Mouse (Mus musculus) liver, embryonic 11.5 days (tissue): ENCODE results near the gene Pik3ip1. TPM values are rescaled to one million over a fixed set of nuclear protein-coding genes. Genes with fewer than 3 reads are reported as not detected.

Experiments used
- ATAC-seq: fragments of 200-750 bp; cut with Nextera tagmentation; replicated peaks from 2 replicates; pipeline ENCODE4 v1.8.0; 2017; ENCODE audit warnings: moderate number of reproducible peaks, mild to moderate bottlenecking, moderate TSS enrichment, moderate library complexity; ENCODE audit not compliant: low FRiP score
- DNase-seq: peaks from one replicate; pipeline ENCODE4 v3.0.0-alpha.2; 2017; ENCODE audit warnings: low spot score
- H3K27ac ChIP-seq: fragments of 300-500 bp; sonication (generic); 2 replicates; pipeline ENCODE4 v1.5.1; 2014; ENCODE audit warnings: mild to moderate bottlenecking, low read depth, low read length, control low read depth
- H3K27me3 ChIP-seq: fragments of 300-500 bp; sonication (generic); replicated peaks from 2 replicates; pipeline ENCODE4 v1.6.1; 2014; ENCODE audit warnings: low read length, mixed read lengths; ENCODE audit not compliant: control insufficient read depth, insufficient read depth
- H3K36me3 ChIP-seq: fragments of 300-500 bp; sonication (generic); 2 replicates; pipeline ENCODE4 v1.6.1; 2014; ENCODE audit warnings: mild to moderate bottlenecking, low read length, moderate library complexity, mixed read lengths; ENCODE audit not compliant: control insufficient read depth, insufficient read depth
- H3K4me1 ChIP-seq: fragments of 300-500 bp; sonication (generic); replicated peaks from 2 replicates; pipeline ENCODE4 v1.6.1; 2014; ENCODE audit warnings: low read length, mixed read lengths; ENCODE audit not compliant: control insufficient read depth, insufficient read depth
- H3K4me2 ChIP-seq: fragments of 300-500 bp; sonication (generic); 2 replicates; pipeline ENCODE4 v1.6.1; 2014; ENCODE audit warnings: mild to moderate bottlenecking, control low read depth, moderate library complexity
- H3K4me3 ChIP-seq: fragments of 300-500 bp; sonication (generic); 2 replicates; pipeline ENCODE4 v1.5.1; 2014; ENCODE audit warnings: low read depth, low read length, control low read depth
- H3K9ac ChIP-seq: fragments of 300-500 bp; sonication (generic); 2 replicates; pipeline ENCODE4 v1.6.1; 2014; ENCODE audit warnings: low read depth, low read length, control low read depth
- H3K9me3 ChIP-seq: fragments of 300-500 bp; sonication (generic); 2 replicates; pipeline ENCODE4 v1.6.1; 2016; ENCODE audit warnings: low read length, inconsistent platforms, mixed read lengths; ENCODE audit not compliant: control insufficient read depth
- WGBS: fragments of 180-500 bp; shearing (Covaris S2); extraction: QIAGEN DNeasy Blood & Tissue Kit; methylation state at CpG from one replicate; pipeline ENCODE4 v1.1.7; 2014; 5-methylcytosine and 5-hydroxymethylcytosine counted together
- polyA plus RNA-seq: library from polyadenylated mRNA; unstranded; fragments of >200 nt; fragmentation: Nextera tagmentation; extraction: Ambion mirVana; gene quantifications from 2 replicates; pipeline ENCODE4 v1.2.1, GENCODE M21; 2014

The Pik3ip1 gene
- polyA plus RNA-seq, 1 experiment from 2014 or later = 3.8 TPM

GRCm38 (mm10) chr11:3297871-3298812, 32.1 kb upstream of the Pik3ip1 start:
- Histone ChIP-seq H3K36me3 (peaks cover 77% of the 10 kb centered on the region), H3K9ac (no peak overlapping the region), H3K9me3 (no peaks in the 10 kb centered on the region), H3K4me1 (peaks cover 29% of the 10 kb centered on the region), H3K27ac (no peak overlapping the region), H3K4me2 (no peak overlapping the region), H3K27me3 (no peaks in the 10 kb centered on the region), H3K4me3 (no peak overlapping the region)
- no peak for ATAC-seq
- WGBS = 79% methylated on average over 10 of the region's 10 CpGs
- no peak for DNase-seq

DNA sequence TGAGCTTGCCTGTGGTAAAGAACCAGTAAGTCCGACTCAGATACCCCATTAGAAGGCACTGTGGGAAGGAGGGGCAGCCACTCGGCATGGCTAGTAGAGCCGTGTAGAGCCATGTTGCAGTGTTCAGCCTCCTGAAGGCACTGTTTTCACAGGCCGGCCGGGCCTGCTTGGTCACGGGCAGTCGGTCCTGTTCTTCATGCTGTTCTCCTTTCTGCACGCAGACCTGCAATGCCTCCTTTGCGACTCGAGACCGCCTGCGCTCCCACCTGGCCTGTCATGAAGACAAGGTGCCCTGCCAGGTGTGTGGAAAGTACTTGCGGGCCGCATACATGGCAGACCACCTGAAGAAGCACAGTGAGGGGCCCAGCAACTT, 31.4 kb upstream of the Pik3ip1 start:
- no peak overlapping the region for H3K27ac ChIP-seq
- H3K4me3 ChIP-seq = no peak overlapping the region
- no peak for DNase-seq
- no peaks in the 10 kb centered on the region for H3K9me3 ChIP-seq
- no peak for ATAC-seq
- peaks cover 22% of the 10 kb centered on the region for H3K4me1 ChIP-seq
- no peak overlapping the region for H3K9ac ChIP-seq
- H3K4me2 ChIP-seq = no peak overlapping the region
- H3K36me3 ChIP-seq = peaks cover 74% of the 10 kb centered on the region
- H3K27me3 ChIP-seq = no peaks in the 10 kb centered on the region
- 93% methylated on average over 14 of the region's 14 CpGs for WGBS

DNA sequence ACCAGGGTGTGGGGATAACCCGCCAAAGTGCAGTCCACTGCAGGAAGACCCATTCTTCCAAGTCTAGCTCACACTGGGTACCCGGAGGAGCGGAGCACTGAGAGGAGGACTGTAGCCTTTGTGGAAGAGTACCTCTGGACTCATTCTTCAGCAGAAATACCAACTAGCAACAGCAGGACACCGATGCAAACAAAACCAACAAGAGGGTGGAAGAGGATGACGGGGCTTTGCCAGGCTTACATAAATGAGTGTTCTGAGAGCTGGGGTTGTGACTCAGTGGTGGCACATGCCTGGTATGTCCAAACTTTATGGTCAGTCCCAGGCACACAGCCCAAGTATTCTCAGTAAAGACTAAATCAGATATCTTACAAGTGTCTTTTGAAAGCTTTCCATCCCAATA, 29.1 kb upstream of the Pik3ip1 start:
- ATAC-seq (no peak), DNase-seq (no peak)
- Histone ChIP-seq H3K4me1 (peaks cover 3% of the 10 kb centered on the region), H3K27me3 (no peaks in the 10 kb centered on the region), H3K9me3 (no peaks in the 10 kb centered on the region), H3K27ac (no peak overlapping the region), H3K4me2 (no peak overlapping the region), H3K36me3 (peaks cover 69% of the 10 kb centered on the region), H3K9ac (no peak overlapping the region), H3K4me3 (no peak overlapping the region)
- 88% methylated on average over 5 of the region's 5 CpGs for WGBS

GRCm38 (mm10) chr11:3302385-3302784, 27.8 kb upstream of the Pik3ip1 start:
- Histone ChIP-seq H3K4me1 (no peaks in the 10 kb centered on the region), H3K4me2 (no peak overlapping the region), H3K27me3 (no peaks in the 10 kb centered on the region), H3K9ac (no peak overlapping the region), H3K27ac (no peak overlapping the region), H3K9me3 (no peaks in the 10 kb centered on the region), H3K36me3 (peaks cover 75% of the 10 kb centered on the region), H3K4me3 (no peak overlapping the region)
- WGBS = 94% methylated on average over 4 of the region's 4 CpGs
- ATAC-seq (no peak), DNase-seq (no peak)

GRCm38 (mm10) chr11:3302792-3303191, 27.4 kb upstream of the Pik3ip1 start:
- no peak overlapping the region for H3K27ac ChIP-seq
- WGBS = 91% methylated on average over 4 of the region's 4 CpGs

DNA sequence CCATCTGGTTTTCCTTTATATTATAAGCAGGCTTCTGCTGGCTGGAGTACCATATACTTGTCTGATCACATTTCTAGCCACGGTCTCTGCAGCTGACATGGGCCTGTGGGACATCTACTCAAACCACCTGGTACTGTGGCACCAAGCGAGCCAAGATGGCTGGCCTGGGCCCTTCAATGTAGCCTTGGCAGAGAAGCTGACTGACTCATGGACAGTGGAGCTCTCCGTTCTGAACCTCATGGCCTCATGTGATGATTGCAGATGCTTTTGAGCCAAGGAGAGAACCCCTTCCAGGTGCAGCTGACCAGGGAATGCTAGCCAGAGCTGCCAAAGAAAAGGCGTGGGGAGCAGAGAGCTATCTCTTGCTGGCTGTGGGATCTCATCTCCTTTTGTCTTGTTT, 24.4 kb upstream of the Pik3ip1 start:
- Histone ChIP-seq H3K9ac (no peak overlapping the region), H3K4me1 (peaks cover 1% of the 10 kb centered on the region), H3K36me3 (peaks cover 70% of the 10 kb centered on the region), H3K4me2 (no peak overlapping the region), H3K27ac (no peak overlapping the region), H3K27me3 (no peaks in the 10 kb centered on the region), H3K4me3 (no peak overlapping the region), H3K9me3 (no peaks in the 10 kb centered on the region)
- 90% methylated on average over 4 of the region's 4 CpGs for WGBS
- DNase-seq (no peak), ATAC-seq (no peak)

More at GRCm38 (mm10) chr11:3302792-3303191, 27.4 kb upstream of the Pik3ip1 start:
- Histone ChIP-seq H3K4me2 (no peak overlapping the region), H3K4me3 (no peak overlapping the region), H3K9ac (no peak overlapping the region), H3K9me3 (no peaks in the 10 kb centered on the region), H3K27me3 (no peaks in the 10 kb centered on the region), H3K4me1 (no peaks in the 10 kb centered on the region), H3K36me3 (peaks cover 76% of the 10 kb centered on the region)
- DNase-seq = no peak
- no peak for ATAC-seq

DNA sequence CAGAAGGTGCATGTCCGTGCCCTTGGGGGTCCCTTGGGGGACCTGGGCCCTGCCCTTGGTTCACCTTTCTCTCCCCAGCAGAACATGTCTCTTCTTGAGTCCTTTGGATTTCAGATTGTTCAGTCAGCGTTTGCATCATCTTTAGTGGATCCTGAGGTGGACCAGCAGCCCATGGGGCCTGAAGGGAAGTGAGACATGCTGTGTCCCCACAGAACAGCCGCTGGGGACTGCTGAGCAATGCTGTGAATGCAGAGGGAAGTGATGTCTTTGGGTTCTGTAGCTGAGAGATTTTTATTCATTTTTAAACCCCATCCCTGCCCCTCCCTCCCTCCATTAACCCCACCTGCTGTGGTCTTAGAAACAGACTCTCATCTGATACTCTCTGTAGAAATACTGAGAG, 22.3 kb upstream of the Pik3ip1 start:
- Histone ChIP-seq H3K36me3 (peaks cover 58% of the 10 kb centered on the region), H3K4me1 (peaks cover 11% of the 10 kb centered on the region), H3K9me3 (no peaks in the 10 kb centered on the region), H3K4me3 (no peak overlapping the region), H3K27ac (no peak overlapping the region), H3K9ac (no peak overlapping the region), H3K4me2 (no peak overlapping the region), H3K27me3 (no peaks in the 10 kb centered on the region)
- WGBS = 79% methylated on average over 3 of the region's 3 CpGs
- ATAC-seq = no peak
- no peak for DNase-seq

DNA sequence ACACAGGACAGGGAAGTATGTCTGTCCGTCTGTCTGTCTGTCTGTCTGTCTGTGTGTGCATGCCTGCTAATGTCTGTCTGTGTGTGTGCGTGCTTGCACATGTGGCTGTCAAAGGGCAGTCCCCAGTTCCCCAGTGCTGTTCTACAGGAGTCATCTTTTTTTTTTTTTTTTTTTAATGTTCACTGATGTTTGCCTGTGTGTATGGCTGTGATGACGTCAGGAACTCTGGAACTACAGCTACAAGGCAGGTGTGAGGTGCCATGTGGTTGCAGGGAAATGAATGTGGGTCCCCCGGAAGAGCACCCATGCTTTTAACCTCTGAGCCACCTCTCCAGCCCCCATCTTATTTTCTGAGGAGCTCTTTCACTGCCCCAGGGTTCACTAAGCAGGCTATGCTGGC, 20.3 kb upstream of the Pik3ip1 start:
- Histone ChIP-seq H3K27me3 (no peaks in the 10 kb centered on the region), H3K9ac (no peak overlapping the region), H3K36me3 (peaks cover 52% of the 10 kb centered on the region), H3K4me3 (no peak overlapping the region), H3K4me2 (no peak overlapping the region), H3K27ac (no peak overlapping the region), H3K4me1 (peaks cover 24% of the 10 kb centered on the region), H3K9me3 (no peaks in the 10 kb centered on the region)
- ATAC-seq (no peak), DNase-seq (no peak)
- 90% methylated on average over 4 of the region's 4 CpGs for WGBS
